Mouse (Mus musculus) heart, postnatal 36 days (tissue): Measurements from ENCODE around the gene Sipa1l3. TPM values are rescaled to one million over a fixed set of nuclear protein-coding genes. Genes with fewer than 3 reads are reported as not detected.

ENCODE experiments used
- DNase-seq, 2 experiments: peaks; one replicate each; pipeline ENCODE4 v3.0.0; 2021 to 2022
- intact Hi-C: fragments of 180-260 bp; cut with DNase I; formaldehyde crosslinking; loops from one replicate; pipeline ENCODE4 v1.15.1; 2025
- total RNA-seq, 2 experiments: library from RNA; stranded (reverse); gene quantifications; 2 replicates each; pipeline ENCODE4 v1.2.3; 2021

Gene Sipa1l3
- total RNA-seq, 2 experiments from 2014 or later: 8.4 to 9.7 TPM

- intact Hi-C loops: no loop called here
- no peak for DNase-seq
Measured at GRCm38 (mm10) chr7:29511598-29512275, 6.7 kb downstream of the Sipa1l3 start.

- intact Hi-C loops: no loop called here
- DNase-seq: no peak
Measured at GRCm38 (mm10) chr7:29508522-29508921, 9.9 kb downstream of the Sipa1l3 start.

- no peak for DNase-seq
- intact Hi-C loops: no loop called here
Measured at GRCm38 (mm10) chr7:29505337-29506318, 12.8 kb downstream of the Sipa1l3 start.

DNA sequence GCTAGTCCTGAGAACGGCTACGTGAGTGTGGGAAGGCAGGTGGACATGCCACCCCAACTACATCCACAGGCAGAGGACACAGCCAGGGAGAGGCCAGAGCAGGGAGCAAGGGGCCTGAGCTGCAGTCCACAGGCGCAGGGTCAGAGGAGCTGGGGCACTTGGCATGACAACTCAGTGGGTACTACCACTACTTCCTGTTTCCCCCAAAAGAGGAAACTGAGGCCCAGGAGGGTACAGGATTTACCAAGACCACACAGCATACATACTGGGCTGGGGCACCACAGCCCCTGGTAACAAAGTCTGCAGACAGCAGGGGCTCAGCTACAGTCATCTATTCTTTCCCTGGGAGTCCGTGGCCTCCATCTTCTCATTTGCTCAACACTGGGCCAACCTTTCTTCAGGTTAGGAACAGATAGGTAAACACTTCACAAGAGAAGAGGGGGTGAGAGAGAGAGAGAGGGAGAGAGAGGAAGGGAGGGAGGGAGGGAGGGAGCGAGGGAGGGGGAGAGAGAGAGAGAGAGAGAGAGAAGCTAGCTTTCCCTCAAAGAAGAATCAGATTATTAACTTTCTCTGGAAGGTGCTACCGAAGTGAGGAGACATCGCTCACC, 13.7 kb downstream of the Sipa1l3 start:
- no peak for DNase-seq
- intact Hi-C loops: no loop called here

GRCm38 (mm10) chr7:29503616-29504015, 14.8 kb downstream of the Sipa1l3 start:
- DNase-seq: no peak
- intact Hi-C loops: no loop called here

- DNase-seq: no peak
- intact Hi-C loops: no loop called here
Measured at GRCm38 (mm10) chr7:29501214-29501613, 17.2 kb downstream of the Sipa1l3 start.

GRCm38 (mm10) chr7:29499071-29499470, 19.4 kb downstream of the Sipa1l3 start:
- no peak for DNase-seq
- intact Hi-C loops: no loop called here

DNA sequence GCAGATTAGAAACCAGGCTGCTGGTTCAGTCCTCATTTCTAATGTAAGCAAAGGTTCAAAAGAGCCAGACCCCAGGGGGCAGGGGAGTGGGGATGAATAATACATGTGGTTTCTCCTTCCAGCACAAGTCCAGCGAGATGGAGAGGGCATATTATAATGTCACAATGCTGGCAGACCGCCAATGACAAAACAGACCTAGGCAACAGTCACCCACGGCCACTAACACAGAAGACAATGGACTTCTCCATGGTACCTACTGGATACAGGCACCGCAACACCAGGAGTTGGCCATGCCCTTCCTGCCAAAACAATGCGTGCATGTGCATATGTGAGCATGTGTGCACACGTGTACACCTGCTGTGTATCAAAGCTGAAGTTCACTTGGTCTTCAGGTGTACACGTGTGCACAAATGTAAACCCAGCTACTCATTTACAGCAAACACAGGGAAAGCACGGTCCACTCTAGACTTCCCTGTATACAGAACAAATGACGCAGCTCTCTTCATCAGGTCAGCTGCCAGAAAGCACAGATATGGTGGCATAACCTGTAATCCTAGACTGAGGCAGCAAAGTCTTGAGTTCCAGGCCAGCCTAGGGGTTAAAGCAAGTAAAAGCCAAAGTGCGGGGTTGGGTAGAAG, 21.4 kb downstream of the Sipa1l3 start:
- intact Hi-C loops: no loop called here
- no peak for DNase-seq

DNA sequence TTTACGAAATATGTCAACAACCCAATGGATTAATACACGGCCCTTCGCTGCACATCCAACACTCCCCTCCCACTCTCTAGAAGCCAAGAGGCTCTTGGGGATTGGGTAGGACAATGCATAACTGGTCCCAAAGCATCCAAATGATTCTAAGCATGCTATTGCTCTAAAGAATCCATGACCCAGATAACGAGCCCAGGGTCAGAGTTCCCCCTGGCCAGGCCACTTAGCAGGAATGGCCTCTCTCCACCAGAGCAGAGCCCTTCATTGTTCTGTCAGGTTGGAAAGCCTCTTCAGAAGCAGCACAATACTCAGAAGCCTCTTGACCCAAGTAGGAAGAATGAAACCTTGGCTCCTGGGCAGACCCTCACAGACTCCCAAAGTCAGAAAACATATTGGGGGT, 22.1 kb downstream of the Sipa1l3 start:
- no peak for DNase-seq
- intact Hi-C loops: no loop called here

- intact Hi-C loops: no loop called here
- no peak for DNase-seq
Measured at GRCm38 (mm10) chr7:29495880-29496279, 22.6 kb downstream of the Sipa1l3 start.

DNA sequence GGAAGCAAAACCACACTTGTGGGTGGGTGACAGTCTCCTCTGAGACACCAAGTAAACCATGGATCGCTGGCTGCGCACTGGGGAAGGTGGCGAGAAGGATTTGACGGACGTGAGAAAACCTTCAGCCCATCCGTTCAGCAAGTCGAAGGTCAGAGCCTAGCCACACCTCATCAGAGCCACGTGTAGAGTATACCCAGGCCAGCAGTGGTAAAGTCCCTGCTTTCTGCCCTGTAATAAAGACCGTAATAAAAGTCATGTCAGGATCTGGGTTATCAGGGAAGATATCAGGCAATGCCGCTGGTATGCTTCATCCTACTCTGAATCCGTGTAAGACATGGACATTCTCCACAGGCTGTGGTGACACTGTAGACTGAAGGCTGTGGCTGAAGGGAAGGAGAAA, 23.6 kb downstream of the Sipa1l3 start:
- no peak for DNase-seq
- intact Hi-C loops: no loop called here

DNA sequence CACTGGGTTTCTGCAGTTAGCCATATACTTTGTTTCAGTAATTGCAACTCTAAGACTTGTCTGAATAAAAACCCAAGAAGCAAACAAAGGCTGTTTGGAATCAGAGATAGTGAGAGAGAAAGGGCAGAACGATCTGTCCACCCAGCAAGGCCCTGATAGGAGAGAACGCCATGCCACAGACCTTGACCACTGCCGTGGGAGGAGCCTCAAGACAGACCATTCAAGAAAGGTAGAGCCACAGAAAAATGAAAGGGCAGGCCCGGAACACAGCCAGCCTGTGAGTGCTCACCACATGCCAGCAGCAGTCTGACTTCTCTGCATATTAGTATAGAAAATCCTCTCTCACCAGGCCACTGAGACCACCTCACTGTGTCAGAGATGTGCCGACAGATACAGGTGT, 24.4 kb downstream of the Sipa1l3 start:
- DNase-seq: no peak
- intact Hi-C loops: no loop called here

GRCm38 (mm10) chr7:29492992-29493391, 25.4 kb downstream of the Sipa1l3 start:
- no peak for DNase-seq
- intact Hi-C loops: no loop called here

DNA sequence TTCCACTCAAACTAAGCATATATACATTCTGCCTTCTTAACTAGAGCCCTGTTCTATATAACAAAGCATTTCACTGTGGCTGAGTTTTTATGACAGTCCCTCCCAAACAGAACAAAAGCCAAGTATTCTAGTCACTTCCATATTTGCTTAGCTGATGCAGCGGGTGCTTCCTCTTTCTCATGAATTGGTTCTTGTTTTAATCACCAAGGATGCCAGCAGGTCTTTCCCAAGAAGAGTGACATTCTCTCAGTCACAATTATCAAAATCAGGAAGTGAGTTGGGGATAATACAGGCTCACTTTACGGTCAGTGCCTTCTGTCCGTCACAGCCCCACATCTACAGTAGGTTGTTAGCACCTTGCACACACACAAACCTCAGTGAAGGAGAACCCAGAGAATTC, 26.6 kb downstream of the Sipa1l3 start:
- intact Hi-C loops: no loop called here
- no peak for DNase-seq

DNA sequence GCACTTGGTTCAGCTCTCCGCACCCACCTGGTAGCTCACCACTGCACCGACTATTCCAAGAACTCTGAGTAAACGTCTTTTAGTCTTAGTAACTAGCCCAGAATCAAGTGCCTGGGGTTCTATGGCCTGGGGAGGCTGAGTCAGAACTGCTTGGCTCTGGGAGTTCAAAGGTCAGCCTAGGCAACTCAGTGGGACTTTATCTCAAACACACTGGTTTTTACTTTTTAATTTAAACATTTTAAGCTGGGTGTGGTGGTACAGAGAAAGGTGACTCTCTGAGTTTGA, 27.0 kb downstream of the Sipa1l3 start:
- intact Hi-C loops: no loop called here
- DNase-seq: no peak

DNA sequence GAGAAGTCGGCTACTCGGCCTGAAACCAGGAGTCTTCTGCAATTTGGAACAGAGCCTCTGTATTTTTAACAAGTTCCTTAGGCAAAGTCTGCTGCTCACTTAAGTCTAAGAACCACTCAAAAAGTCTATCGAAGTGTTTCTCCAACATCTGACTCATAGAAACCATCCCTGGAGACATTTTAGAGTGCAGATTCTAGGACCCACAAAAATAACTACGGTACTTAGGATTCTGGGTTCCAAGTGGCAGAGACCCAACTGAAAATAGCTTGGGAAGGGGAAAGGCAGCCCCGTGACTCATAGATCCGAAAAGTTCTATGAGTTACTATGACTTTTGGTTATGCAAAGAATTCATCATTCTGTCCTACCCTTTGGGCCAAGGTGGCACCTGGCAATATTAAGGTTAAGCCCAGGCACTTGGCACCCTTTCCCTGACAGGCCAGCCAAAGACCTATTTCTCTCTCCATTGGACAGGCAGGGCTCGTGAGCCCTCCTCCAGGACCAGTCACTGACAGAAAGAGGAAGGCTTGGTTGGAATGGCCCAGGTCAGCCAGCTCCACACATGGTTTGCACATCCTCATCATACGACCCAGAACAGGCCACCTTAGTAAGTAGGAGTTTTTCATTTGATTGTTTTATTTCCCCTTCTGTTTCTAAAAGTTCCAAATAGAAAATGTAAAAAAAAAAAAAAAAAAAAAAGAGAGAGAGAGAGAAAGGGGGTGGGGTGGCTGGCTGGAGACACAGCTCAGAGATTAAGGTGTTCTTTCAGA, 27.6 kb downstream of the Sipa1l3 start:
- peak in 1 of 2 experiments; percentile 25 for DNase-seq

GRCm38 (mm10) chr7:29489851-29490250, 28.6 kb downstream of the Sipa1l3 start:
- intact Hi-C loops: no loop called here
- DNase-seq: no peak

More for the DNA sequence above, 27.6 kb downstream of the Sipa1l3 start:
- intact Hi-C loops: no loop called here

GRCm38 (mm10) chr7:29489364-29489763, 29.1 kb downstream of the Sipa1l3 start:
- intact Hi-C loops: no loop called here
- DNase-seq: no peak

DNA sequence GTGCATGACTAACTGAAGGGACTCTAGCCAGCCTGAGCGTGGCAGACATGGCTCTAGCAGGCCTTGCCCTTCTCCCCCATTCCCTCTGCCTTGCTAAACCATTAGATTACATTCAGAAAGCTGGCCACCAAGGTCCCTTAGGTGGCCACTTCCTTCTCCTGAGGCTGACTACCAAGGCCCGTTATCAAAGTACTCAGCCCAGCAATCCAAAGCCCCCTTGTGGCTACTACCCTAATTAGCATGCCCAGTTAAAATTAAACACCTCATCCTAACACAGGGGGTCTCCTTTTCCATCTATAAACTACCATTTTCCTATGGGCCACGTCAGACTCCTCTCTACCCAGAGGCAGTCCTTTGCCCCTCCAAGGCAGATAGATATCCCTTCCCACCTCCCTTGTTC, 31.7 kb downstream of the Sipa1l3 start:
- DNase-seq: no peak
- intact Hi-C loops: no loop called here

DNA sequence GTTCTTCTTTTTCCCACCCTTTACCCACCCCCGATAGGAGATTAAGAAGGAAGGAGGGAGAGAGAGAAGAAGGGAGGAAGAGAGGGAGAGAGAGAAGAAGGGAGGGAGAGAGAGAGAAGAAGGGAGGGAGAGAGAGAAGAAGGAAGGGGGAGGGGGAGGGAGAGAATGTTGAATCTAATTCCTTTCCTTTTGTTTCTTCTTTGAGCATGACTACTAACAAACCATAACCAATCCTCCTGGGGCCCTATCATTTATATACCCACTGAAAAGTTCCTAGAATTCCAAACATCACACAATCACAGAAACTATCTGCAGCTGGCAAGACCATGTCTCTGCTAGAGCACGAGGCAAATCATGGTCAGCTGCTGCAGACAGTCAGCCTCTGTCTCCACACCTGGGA, 32.7 kb downstream of the Sipa1l3 start:
- DNase-seq: no peak
- intact Hi-C loops: no loop called here
